Mouse (Mus musculus): Measurements from ENCODE around the gene Zfp775.
A peak's percentile ranks its signal among the peaks of the same experiment; 100 is the strongest.

Gene Zfp775

GRCm38 (mm10) chr6:48630831-48631230 lies 29.0 kb downstream of the Zfp775 start:
- DNase-seq = no peak

GRCm38 (mm10) chr6:48635105-48635504 lies 33.2 kb downstream of the Zfp775 start:
- DNase-seq = no peak

GRCm38 (mm10) chr6:48636515-48636914 lies 34.7 kb downstream of the Zfp775 start:
- DNase-seq = no peak

- no peak for DNase-seq
Observed at GRCm38 (mm10) chr6:48637811-48638500, 36.1 kb downstream of the Zfp775 start.

- no peak for DNase-seq
Observed at GRCm38 (mm10) chr6:48638553-48638952, 36.7 kb downstream of the Zfp775 start.

- DNase-seq = no peak
Observed at GRCm38 (mm10) chr6:48641391-48641790, 39.5 kb downstream of the Zfp775 start.

GRCm38 (mm10) chr6:48642764-48643292 lies 41.0 kb downstream of the Zfp775 start:
- DNase-seq = peak; percentile 61

GRCm38 (mm10) chr6:48645660-48646308 lies 43.9 kb downstream of the Zfp775 start:
- peak; percentile 82 for DNase-seq

- no peak for DNase-seq
Observed at GRCm38 (mm10) chr6:48646309-48646690, 44.4 kb downstream of the Zfp775 start.

- peak; percentile 71 for DNase-seq
Observed at GRCm38 (mm10) chr6:48646995-48647394, 45.1 kb downstream of the Zfp775 start, which contains the start of gene Gimap8. Gene Gimap8 (plus strand): TSS chr6:48647234.

- no peak for DNase-seq
Observed at GRCm38 (mm10) chr6:48647611-48648010, 45.7 kb downstream of the Zfp775 start.

- DNase-seq = no peak
Observed at GRCm38 (mm10) chr6:48648779-48649178, 46.9 kb downstream of the Zfp775 start.

GRCm38 (mm10) chr6:48650041-48650440 lies 48.2 kb downstream of the Zfp775 start:
- no peak for DNase-seq

- DNase-seq = no peak
Observed at GRCm38 (mm10) chr6:48658721-48659120, 56.9 kb downstream of the Zfp775 start.

- no peak for DNase-seq
Observed at GRCm38 (mm10) chr6:48664750-48665149, 62.9 kb downstream of the Zfp775 start.

GRCm38 (mm10) chr6:48665471-48665870 lies 63.6 kb downstream of the Zfp775 start:
- no peak for DNase-seq

- no peak for DNase-seq
Observed at GRCm38 (mm10) chr6:48666159-48666586, 64.3 kb downstream of the Zfp775 start.

GRCm38 (mm10) chr6:48668022-48668421 lies 66.2 kb downstream of the Zfp775 start:
- no peak for DNase-seq

GRCm38 (mm10) chr6:48669446-48669969 lies 67.6 kb downstream of the Zfp775 start:
- no peak for DNase-seq
